Mouse (Mus musculus): ENCODE measurements at regions not wholly inside any gene's neighbourhood (a gene's known extent, or its start where the extent isn't known, plus 50 kb on each side); places are given as distances from the start of the nearest gene placed in this dataset.
A peak's percentile ranks its signal among the peaks of the same experiment; 100 is the strongest.

DNA sequence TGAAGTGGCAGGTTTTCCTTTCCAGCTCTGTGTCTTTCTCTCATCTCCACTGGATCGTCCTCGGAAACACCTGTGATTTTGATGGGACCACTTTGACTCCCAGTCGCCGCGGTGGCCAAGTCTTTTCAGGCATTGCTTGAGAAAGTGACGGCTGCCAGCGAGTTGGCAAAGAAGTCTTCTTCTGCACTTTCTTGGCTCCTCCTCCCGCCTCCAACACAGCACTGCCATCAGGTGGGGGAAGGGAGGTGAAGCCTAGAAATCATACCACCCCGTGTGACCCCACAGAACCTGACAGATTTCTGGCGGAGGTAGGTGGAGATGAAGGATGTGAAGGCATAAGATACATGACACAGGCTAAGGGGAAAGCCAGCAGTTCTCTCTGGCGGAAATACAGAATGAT is 327.3 kb downstream of the Etnk1 start:
- no peak for DNase-seq

- no peak for DNase-seq
Observed at GRCm38 (mm10) chr6:143494886-143495285, 327.9 kb downstream of the Etnk1 start.

DNA sequence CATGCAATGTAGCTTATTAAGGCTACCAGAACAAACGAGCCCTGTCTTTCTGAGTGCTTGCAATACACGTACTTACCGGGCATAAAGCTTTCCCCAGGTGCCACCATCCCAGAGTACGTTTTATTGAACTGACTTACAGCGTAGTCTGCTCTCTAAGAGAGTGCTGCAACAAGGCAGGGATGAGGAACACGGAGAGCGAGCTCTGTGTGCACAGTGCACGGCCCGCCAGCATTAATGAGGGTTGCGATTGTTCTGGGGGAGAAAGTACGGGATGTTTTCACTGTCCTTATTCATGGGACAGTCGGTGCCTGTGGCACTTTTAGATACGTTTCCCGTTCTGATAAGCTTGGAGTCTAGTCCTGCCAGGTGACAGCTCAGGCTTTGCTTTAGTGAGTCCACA is 331.7 kb downstream of the Etnk1 start:
- DNase-seq = no peak

DNA sequence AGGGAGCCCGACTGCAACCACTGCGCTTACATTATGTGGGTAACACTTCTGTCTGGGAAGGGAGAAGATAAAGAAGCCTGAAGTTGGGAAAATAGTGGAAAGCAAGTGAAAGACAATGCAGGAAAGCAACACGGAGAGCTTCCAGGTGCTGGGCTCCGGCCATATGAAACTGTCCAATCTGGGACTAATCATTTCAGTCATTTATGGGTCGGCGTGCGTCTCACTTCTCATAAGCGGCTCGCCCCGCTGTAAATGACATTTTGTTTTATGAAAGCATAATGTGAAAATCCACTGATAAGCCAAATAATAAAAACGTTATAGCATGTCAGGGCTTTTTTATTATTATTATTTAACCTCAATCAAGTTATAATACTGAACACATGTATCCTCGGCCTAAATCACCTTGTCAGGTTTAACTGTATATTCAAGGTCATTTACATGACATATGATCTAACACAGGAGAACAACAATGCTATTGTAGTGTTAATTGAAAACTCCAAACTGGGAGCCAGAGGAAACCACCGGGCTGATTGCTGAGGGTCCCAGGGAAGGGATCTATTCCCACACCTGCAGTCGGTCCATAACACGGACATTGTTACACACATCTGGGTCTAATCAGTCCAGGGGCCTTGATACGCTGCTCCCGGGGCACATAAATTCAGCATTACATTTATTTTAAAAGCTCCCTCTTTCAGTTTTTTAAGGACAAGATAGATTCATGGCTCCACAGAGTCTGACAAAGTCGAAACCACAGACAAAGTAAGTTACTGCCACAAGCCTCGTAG is 332.4 kb downstream of the Etnk1 start:
- DNase-seq = no peak

GRCm38 (mm10) chr6:143502803-143503202 is 335.8 kb downstream of the Etnk1 start:
- no peak for DNase-seq

DNA sequence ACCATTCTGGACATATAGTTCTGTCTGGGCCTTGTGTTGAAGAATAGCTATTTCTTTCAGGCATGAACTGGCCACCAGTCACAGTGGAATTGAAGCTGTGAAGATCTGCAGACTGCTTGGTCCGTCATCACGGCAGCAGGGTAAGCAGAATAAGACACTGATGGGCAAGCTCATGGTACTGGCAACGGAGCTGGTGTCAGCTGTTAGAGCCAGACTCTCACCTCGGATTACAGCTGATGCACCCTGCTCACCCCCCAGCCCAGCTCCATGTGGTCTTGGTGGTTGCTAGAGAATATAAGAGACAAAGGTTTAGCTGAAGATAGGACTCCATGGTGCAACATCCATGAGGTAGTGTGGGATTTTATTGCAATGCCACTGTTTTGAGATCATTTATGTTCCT is 336.9 kb downstream of the Etnk1 start:
- DNase-seq = no peak

- no peak for DNase-seq
Observed at GRCm38 (mm10) chr6:143513459-143513858, 346.4 kb downstream of the Etnk1 start.

DNA sequence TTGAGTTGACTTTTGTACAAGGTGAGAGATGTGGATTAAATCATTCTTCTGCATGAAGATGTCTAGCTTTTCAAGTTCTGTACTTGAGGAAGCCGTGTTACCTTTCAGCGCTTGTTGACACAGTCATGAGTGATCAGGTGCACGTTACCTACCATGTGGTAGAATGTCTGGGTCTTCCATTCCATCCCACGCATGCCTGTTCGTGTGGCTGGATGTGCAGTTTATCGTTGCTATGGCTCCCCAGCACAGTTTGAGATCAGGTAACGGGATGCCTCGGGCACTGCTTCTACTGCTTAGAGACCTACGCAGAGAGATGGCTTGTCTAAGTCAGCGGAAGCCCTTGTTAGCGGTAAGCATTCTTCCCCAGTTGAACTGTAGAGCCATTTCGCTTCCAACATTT is 348.1 kb downstream of the Etnk1 start:
- DNase-seq = no peak

DNA sequence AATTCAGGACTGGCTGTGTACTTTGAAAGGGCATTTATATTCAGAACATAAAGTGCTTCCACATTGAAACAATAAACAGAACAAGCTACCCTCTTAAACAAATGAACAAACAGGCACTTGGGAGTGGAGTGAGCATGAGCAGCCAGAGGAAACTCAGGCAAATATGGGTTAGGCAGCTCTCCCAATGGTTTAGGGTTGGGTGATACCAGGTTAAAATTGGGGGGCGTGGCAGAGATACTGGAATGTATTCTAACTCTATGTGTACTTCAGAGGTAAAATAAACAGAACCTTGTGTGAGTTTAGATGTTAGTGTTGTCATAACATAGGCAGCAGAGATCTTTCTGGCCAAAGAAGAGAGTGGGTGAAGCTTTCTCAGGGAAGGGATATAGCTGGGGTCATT is 349.7 kb downstream of the Etnk1 start:
- DNase-seq = no peak

- no peak for DNase-seq
Observed at GRCm38 (mm10) chr6:143518476-143518875, 351.5 kb downstream of the Etnk1 start.

DNA sequence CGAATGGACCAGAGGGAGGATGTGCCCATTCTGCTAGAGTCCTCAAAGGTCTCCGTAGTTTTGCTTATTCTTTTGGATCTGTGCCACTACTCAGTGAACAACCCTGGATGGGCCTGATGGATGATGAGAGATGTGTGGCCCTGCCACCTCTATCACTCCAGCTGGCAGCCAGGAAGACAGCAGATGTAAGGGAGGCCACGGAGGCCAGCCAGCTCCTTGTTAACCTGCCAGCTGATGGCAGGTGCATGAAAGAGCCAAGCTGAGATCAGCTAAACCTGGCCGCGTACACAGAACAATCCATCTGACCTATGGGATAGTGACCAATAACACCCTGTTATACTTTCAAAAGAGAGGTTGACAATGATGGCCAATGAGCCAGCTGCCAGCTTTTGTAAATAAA is 352.6 kb downstream of the Etnk1 start:
- DNase-seq = no peak

GRCm38 (mm10) chr6:143525092-143525491 is 358.1 kb downstream of the Etnk1 start:
- no peak for DNase-seq

DNA sequence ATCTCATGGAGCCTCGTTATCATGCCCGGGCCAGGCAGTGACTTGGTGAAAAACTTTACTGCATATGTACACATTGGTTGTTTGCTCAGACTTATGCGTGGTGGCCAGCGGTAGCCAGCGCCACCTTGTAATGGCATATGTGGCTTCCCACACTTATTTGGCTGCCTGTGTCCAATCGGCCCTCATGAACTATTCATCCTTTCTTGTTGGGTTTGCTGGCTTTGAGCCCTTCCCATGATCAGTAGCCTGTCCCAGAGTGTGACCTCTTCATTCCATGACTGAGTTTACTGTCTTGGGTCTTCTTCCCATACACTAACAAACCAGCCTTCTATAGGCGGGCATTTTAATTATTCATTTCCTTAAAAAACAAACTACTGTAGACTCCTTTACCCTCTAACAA is 361.9 kb downstream of the Etnk1 start:
- DNase-seq = no peak

DNA sequence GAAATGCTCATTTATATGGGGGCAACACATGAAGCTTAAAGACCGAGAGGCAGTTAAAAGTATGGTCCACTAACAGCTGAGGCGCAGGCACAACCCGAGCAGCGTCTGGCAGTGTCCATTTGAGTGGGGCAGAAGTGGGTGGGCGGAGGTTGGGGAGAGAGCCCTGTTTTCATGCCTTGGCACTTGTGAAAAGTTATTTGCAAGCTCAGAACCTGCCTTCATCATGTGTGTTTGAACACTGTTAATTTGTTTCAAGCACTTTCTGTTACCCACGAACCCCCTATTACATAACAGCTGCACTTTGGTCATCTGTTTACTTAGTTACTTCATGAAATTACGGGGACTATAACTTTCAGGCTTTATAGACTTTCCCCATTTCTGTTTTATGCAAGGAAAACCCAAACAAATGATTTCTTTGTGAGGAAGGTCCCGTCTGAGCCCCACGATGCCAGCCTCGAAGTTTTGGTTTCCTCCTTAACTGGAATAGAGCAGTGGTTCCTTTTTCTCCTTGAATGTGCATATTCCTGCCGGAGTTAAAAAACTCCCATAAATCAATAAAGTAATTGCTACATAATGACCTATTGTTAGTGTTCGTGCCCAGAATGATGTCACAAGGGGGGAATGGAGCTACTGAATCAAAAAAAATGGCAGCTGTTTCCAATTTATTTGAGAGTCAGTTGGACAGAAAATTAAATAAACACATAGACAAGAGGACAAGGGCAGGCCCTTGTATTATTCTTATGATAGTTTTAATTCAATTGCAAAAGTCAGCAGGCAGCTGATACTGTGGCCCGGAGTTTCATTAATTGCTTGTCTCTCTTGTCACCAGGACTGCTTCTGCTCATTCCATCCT is 363.6 kb downstream of the Etnk1 start:
- DNase-seq = no peak

DNA sequence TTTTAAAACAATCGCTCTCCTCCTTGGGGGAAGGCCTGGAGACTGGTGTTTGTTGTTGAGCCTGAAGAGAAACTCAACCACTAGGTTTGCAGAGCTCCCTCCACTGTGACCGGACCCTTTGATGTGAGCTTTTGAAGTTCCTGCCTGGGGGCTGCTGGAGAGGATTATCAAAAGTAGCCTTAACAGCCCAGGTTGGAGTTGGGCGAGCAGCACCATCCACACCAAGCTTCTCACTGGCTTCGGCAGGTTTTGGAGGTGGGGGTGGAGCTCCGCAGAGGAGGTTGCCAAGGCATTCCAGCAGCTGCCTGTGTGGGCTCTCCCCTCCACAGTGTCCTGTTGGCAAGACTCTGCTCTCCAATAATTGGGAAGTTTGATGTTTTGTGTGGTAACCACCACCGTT is 364.5 kb downstream of the Etnk1 start:
- DNase-seq = no peak

- DNase-seq = no peak
Observed at GRCm38 (mm10) chr6:143532380-143532779, 365.4 kb downstream of the Etnk1 start.

GRCm38 (mm10) chr6:143535265-143535664 is 368.2 kb downstream of the Etnk1 start:
- DNase-seq = no peak

DNA sequence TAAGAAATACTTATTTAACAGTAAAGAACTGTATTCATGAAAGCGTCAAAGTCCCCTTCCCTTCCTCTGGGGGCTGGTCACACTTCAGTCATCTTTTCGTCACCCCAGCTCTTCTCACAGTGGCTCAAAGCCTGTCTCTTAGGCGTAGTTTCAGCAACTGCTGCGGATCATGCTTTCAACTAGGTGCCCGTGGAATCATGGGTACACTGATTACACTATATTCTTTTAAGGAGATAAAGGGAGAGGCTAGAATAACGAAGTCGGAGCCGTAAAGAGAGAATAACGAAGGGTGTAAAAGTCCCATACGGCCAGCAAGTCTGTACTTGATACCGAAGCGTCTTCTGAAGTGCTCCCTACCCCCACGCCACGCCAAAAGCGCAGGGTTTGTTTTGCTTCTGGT is 368.7 kb downstream of the Etnk1 start:
- no peak for DNase-seq

DNA sequence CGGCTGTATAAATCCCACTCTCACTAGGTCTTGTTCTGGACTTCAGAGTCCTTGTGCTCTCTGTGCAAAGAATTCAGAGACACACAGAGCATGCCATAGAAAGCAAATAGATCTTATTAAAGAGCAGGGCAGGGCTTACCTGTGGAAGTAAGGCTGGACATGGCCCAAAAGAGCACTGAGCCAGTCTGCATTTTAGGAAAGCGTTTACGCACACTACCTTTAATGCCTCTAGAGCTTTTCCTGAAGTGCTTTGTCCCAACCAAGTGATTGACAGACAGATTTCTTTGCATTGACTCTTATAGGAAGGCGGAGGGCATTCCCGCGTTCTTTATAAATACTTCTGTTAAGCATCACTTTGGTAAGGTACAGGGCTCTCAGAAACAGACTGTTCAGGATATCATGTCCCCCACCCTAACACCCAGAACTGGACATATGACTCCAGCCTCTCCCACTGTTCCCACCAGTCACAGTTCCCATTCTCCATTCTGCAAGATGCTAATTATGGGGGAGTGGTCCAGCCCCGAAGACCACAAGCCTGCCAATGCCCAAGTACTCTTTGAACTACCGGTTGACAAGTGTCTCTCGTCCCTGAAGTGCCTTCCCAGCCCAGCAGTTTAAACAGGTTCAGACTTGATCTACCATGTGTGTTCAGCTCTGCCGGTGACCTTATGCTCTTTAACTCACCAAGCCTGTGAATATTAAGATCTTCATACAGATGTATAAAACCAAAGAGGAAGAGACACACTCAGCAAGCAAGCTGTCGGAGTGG is 369.7 kb downstream of the Etnk1 start:
- no peak for DNase-seq

DNA sequence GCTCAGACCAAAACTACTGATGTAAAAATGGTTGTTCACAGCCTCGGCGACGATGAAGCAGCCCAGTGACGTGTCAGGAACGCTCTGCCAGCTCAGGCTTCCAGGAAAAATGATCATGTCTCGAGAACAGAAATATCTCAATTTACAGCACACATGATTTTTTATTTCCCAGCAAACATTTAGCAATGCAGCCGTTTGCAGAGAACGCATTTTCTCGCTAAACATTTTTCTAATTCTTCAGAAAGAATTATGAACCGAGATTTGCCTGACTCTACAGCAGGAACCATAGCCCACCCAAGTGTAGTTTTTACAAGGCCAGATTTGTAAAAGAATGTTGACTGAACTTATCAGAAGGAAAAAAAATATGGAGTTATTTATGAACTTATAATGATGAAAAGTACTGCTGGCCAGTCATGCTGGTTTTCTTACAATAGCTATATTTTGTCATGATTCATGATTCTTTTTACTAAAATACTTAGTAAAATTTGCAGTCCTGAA is 380.4 kb downstream of the Etnk1 start:
- no peak for DNase-seq

DNA sequence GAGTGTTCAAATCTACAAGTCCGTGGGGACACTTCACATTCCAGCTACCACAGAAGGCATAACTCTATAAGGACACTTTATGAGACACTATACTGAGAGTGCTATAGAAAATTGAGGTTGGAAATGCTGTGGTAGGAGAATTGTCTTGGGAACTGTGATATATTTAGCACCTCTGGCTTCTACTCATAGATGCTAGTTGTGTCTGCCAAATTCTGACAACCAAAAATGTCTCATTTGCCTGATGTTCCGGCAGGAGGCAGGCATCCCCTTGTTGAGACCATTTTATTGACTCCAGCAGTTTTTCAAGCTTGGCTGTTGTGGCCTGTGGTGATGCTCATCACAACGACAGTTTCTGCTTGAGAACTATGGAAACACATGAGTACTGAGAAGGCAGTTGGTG is 387.9 kb downstream of the Etnk1 start:
- DNase-seq = peak; percentile 22

- no peak for DNase-seq
Observed at GRCm38 (mm10) chr6:143558046-143558884, 391.2 kb downstream of the Etnk1 start.
